Mouse (Mus musculus) thymus, postnatal 14 days (tissue): ENCODE measurements around the gene Abcb9.

ENCODE experiments used
- DNase-seq: peaks from one replicate; pipeline ENCODE4 v3.0.0; 2021

Gene Abcb9

DNA sequence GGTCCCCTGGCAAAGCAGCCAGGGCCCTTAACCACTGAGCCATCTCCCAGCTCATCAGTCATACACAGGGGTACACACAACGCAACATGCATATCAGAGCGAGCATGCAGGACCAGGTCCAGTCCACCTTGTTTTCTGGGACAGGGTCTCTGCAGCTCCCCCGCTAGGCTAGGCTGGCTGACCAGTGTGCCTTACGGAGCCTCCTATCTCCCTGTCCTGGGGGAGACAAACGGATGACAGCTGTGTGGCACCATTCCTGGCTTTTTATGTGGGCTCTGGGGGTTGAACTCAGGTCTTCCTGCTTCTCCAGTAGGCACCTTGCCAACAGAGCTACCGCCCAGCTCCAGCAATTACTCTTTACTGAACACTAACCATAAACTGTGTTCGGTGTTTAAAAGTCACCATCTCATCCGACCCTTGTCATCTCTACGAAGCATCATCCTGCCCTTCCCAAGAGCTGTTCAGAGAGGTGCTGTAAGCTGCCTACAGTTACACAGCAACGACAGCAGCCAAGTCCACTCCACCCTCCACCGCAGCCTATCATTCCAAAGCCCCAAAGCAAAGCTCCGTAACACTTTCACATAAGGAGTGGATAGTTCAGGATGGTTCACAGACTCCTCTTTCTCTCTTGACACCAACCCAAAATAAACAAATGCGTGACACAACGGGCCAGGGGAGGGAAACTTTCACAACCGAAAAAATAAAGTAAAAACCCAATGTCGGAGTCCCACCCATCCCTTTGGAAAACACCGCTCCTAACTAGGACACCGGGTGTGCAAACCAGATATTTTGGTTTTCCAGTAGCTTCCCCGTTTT, 66.2 kb downstream of the Abcb9 start:
- no peak for DNase-seq

DNA sequence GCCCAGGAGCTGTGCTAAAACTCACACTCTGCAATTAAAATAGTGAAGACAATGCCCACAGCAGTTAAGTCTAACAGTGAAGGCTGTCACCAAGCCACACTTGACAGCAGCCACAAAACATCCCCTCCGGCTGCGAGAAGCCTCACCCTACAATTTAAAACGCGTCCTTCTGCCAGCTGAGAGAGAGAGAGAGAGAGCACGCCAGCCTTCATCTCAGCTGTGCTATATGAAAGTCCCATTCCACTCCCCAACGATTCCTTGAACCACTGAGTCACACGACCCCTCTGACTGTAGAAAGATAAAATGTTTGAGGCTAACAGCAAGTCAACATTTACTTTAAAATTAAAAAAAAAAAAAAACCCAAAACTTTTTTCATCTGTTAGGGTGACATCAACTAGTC, 66.9 kb downstream of the Abcb9 start:
- DNase-seq = peak; percentile 45

DNA sequence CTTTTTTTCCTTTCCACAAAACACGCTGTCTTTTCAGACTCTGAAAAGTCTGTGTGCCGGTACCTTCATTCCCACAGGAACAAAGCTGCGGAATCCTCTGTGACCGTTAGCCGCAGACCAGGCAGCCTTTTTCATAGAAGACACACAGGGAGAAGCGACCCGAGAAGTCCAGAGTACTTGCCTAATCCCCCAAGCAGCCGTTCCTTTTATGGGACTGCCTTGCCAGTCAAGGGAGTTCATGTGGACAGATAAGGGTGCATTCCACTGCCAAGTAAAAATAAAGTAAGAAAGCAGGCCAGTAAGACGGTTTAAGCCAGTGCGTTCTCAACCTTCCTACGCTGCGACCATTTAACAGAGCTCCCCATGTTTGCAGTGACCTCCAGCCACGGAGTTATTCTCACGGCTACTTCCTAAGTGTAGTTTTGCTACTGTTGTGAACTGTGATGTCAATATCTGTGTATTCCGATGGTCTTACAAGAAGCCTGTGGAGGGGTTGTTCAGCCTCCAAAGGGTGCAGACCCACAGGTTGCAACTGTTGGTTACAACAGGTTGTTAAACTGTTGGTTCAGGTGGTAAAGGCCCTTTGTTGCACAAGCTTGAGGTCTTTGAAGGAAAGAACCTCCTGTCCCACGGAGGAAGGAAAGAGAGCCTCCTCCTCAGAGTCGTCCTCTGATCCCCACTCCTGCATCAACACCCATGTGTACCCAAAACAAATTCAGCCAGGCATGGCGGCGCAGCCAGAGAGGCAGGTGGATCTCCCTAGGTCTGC, 67.7 kb downstream of the Abcb9 start:
- DNase-seq = no peak

DNA sequence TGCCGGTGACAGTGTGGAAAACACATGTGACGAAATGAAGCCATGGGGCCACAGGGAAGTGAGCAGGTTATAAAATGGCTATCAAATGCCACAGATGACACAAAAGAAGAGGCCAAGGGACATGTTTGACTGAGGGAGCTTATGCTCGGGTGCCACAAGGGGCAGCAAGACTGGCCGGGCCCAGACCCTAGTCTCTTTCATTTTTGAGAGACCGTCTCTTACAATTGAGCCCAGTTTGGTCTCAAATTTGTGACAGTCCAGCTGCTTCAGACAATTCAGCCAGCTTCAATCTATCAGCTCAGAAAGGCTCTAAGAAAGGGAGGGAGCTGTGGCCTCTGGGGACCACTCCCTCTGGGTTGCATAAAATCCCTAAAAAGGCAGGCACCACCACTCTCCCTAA, 69.0 kb downstream of the Abcb9 start:
- DNase-seq = no peak

DNA sequence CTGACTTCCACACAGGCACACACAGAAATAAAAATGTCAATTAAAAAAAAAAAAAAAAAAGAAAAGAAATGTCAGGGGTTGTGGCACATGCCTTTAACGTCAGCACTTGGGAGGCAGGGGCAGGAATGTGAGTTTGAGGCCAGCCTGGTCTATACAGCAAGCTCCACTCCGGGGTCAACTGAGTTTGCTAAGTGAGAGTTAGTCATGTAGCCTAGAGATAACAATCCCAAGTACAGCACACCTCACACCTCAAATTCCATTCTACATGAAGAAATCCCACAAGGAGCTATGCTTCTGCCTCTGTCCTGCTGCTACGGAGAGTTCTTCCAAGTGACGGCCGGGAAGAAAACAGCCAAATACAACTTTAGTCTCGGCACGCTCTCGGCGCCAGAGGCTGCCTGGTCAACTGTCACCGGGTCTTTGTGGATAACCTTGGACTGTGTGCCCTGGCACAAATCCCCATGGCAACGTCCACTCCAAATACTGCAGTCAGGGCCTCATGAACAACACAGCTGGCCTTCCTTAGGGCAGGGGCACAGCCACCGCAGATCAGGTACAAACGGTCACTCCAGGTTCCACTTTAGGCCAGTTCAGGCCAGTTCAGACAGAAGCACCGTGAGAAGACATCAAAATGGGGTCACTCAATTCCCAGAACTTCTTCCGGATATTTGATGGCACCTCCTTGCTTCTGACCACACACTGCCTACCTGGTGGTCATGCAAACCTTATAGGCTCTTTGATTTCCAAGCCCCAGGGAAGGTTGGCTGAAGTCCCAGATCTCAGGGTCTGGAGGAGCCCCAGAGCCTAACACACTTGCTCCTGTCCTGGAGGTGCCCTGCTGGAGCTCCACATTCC, 69.8 kb downstream of the Abcb9 start:
- no peak for DNase-seq

DNA sequence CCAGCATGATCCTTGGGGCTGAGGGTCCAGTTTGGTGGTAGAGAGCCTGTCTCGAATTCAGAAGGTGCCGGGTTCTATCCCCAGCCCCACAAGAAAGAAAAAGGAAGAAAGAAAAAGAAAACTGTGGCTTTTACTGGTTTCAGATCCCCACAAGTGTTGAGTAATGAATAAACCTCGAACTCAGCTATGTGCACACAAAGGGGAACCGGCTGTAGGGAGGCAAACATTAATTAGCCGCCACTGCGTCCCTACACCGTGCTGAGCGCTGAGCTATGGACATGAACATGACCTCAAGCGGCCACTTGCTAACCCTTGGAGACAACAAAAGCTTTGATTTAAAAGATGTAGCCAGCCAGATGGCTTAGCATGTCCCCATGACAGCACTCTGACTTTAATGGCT, 70.5 kb downstream of the Abcb9 start:
- DNase-seq = no peak

DNA sequence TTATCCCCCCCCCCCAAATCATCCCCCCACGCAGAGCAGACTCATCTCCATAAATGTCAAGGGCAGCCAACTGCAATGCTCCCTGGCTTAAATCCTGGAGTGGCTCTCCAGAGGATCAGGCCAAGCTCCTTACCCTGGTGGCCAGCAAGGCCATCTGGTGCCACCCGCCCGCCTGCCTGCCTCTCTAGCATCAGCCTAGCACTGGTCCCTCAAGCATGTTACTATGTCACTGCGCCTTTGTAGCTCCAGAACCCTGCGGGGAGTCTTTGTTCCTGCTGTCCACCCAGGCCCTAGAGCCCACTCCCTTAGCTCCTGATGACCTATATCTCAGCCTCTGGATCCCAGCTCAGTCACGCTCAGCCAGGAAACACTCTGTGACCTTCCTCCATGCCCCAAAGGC, 70.9 kb downstream of the Abcb9 start:
- no peak for DNase-seq

DNA sequence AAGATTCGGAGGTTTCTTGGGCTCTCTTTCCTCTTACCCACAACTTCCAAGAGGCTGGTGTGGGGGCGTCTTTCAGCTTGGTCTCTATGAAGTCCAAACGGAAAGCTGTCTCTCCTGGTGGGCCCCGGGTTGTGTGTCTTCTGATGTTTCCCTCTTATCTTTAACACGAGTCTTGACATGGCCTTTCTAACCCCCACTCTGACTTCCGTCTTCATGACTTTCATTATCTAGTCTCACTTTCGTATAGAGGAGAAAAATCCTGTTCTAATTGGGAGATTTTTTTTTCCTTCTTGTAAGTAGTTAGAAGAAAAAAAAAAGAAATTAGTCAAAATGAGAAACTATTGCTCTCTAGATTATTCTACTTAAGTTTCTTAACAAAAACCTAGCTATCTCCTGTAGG, 73.2 kb downstream of the Abcb9 start:
- DNase-seq = peak; percentile 47

DNA sequence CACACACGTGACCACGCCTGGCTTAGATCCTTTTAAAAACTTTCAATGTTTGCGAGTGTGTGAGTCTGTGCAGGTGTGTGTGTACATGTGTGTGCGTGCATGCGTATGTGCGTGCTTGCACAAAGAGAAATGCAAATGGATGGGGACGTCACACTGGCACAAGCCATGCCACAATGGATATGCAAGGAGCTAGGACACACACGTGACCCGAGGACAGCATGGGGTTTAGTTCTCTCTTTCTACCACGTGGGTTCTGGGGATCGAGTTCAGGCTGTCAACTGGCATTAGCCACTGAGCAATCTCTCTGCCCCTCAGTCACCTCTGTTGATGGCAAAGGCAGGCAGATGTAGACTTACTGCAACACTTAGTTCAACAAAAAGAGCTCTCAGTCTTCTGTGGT, 73.9 kb downstream of the Abcb9 start:
- no peak for DNase-seq

DNA sequence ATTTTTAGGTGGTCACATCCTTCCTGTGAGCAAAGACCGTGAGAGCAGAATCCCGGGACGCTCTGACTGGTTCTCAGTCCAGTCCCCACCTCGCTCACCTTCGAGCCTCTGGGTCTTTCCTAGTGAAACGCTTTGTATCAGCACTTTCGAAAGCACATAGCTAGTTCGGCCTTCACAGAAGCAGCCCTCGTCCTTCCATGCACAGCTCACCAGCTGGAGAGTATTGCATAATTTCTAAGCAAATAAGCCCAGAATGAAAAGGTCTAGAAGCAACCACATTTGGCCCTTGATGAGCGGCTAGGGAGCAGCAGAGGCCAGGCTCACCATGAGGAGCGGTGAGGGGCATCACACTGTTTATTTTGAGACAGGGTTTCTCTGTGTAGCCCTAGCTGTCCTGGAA, 74.5 kb downstream of the Abcb9 start:
- no peak for DNase-seq

DNA sequence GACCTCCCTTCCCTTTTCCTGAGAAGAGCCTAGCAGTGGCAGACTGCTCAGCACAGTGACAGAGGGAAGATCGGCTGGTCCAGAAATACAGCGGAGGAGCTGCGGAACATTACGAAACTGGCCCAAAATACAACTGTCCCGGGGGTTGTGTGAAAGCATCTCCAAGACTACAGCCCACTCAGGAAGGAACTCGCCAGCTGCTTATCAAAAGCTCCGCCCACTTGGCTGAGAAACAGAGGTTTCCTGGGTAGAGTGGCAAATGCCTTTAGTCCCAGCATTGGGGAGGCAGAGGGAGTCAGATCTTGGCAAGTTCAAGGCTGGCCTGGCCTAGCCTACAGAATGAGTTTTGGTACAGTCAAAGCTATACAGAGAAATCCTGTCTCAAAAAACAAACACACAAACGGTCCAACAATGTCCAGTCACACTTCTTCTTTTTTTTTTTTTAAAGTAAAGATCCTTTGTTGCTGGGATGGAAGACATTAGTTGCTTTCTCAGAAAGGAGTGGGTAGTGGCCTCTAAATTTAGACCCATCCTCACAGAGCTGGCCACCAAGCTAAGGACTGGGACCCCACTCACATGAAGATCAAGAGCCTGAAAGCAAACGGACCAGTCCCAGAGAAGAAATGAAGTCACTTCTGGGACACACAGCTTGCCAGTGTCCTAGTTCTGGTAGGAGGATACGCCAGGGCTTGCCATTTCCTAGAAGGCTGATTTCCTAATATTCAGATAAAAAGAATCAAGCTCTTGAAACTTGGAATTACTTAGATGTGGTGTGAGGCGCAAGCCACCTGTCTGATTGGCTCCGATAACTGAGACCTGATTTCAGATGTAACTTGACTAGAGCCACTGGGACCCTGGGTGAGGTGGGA, 76.0 kb downstream of the Abcb9 start:
- DNase-seq = peak; percentile 72

DNA sequence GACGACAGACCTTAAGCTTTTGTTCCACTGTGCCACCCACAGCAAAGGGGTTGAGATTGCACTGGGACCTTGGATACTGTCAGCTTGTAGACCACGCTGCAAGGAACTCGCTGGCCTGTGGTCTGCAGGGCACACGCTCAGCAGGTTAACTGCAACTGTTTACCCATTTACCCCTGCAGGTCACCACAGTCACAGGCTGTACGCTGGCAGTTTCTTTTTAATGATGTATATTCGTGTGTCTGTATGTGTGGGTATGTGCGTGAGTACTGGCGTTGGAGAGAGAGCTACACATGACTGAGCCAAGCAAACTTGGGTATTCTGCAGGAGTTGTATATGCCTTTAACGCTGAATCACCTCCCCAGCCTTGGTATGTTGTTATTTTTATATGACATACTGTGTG, 76.9 kb downstream of the Abcb9 start:
- DNase-seq = no peak

DNA sequence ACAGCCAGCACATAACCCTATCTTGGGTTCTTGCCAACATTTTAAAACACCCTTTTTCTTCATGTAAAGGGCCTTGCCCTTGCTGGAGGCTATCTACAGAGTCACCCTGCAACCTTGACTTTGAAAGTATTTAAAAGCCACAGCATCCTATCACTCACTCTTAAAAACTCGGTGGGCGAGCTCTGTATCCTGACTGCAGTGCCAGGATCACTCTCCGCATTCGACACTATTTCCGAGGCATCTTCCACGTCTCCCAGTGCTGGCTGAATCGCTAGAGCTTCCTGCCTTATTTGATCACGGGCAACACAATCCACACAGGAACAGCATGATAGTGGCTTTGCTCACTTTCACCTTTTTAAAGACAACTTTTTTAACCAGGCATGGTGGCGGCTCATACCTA, 77.7 kb downstream of the Abcb9 start:
- no peak for DNase-seq

DNA sequence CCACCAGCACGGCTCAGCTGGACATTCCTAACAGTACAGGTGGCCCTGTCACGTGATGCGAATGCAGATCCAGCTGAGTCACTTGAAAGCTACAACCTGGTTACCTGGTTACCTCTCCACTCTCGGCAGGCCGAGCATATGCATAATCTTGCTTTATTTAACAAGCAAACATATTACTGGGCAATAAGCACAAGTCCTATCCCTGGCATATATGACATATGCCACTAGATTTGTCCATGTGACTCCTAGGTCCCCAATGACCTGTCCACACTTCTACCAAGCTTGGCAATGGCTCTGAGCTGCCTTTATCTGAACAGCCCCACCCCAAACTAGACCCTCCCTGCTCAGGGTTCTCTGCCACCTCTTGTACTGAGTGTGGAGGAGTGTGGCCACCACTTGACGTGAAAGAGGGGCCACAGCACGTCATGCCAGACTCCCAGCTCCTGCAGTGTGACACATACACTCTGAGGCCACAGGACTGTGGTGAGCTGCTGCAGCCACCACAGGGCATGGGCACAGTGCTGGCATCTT, 79.2 kb downstream of the Abcb9 start:
- DNase-seq = no peak

DNA sequence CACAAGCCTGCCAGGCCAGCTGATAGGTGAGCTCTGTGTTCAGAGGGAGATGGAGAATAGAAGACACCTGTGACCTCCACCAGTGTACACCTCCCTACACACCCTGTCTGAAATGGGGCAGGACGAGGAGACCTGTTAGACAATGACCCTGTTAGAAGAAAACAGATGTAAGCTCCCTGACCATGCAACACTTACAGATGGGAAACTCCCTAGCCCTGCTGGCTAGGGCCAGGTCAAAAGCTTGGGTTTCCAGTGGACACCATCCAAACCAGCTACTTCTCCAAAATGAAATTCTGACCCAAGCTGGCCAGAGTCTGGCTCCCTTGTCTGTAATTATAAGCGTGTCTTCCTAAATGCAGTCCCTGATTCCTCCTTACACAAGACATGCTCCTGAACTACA, 79.9 kb downstream of the Abcb9 start:
- no peak for DNase-seq

DNA sequence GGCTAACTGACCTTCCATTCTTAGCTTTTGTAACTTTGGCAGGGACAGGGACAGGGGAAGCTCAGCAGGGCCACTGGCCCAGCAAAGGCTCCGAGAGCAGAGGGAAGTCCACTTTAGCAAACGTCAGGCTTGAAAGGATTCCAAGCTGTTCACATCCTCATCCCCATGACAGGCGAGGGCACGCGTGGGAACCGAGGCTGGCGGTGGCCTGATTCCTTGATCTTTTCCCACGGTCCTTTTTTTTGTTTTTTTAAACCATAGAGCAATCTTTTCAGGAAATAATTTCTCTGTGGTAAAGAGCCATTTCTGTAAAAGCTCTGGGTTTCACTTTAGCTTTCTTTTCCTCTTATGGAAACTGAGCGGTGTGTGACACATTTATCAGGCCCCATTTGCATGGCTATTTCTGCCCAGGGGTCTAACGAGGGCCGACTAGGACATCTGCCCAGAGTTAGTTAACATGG, 80.8 kb downstream of the Abcb9 start:
- DNase-seq = no peak

DNA sequence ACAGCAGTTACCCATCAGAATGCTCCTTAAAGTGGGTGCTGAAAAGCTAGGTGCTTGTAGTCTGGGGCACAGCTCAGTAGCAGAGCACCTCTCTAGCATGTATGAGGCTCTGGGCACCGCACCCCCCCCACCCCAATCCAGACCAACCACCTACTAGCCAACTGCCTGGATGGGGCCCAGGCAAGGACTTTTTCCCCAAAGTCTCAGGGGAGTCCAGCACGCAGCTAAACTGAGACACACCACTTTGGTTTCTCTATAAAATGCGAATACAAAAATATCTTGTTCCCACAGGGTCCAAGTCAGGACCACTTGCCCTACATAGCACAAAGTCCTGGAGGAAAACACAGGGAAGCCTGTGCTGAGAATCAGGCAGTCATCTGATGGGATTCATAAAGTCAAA, 81.4 kb downstream of the Abcb9 start:
- DNase-seq = no peak

DNA sequence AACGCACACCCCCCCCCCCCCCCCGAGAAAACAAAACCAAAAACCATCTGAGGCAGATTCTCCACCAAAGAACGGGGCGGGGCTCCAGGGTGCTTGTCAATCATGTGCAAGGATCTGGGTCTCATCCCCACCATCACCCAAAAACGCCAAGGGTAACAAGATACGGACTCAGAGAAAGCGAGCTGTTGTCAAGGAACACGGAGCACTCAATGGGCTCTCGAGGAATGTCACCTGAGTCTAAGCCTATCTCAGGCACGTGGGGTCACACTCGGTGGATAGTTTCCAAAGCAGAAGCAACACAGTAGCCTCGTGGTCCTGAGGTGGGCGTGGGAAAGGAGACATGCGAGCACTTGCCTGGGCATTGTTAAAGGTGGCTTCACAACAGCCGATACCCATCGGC, 81.9 kb downstream of the Abcb9 start:
- DNase-seq = no peak

DNA sequence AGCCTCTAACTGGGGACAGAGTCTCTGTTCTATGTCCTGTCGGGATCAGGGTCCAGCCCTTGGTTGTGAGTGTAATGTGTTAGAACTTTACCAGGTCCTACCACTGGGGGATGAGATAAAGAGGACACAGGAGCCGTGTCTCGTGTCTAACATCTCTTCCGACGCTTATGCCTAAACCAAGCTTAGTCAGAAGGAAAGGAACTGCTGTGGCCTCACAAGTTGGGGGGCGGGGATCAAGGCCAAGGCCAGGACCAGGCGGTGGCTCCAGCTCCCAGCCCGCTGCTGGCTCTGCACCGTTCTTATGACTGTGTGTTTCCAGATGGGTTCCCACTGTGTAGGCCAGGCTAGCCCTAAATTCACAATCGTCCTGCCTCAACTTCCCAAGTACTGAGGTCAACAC, 82.7 kb downstream of the Abcb9 start:
- DNase-seq = no peak

DNA sequence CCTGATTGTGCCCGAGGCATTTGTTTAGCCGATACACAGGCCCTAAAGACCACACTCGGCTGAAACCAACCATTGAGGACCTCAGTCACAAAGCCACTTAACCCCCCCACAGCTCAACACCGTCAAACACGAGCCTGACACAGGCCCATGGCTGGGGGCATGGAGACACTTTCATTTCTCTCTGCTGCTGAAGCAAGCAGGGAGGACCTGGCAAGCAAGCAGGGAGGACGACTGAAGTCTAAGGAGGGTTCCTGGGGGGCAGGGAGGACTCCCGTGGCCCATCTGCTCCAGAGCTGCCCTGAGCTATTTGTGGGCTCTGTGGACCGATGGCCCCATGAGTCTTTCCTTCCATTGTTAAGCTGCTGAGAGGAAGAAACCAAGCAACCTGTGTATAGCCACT, 83.7 kb downstream of the Abcb9 start:
- DNase-seq = no peak
